Mouse (Mus musculus) midbrain, embryonic 12.5 days (tissue): ENCODE data around the gene Gfi1b. TPM values are rescaled to one million over a fixed set of nuclear protein-coding genes. Genes with fewer than 3 reads are reported as not detected.

Experiments used
- ATAC-seq: fragments of 200-750 bp; cut with Nextera tagmentation; 2 replicates; pipeline ENCODE4 v1.8.0; 2017; ENCODE audit warnings: low read depth, moderate TSS enrichment, moderate library complexity; ENCODE audit not compliant: low FRiP score
- H3K27ac ChIP-seq: fragments of 300-500 bp; sonication (generic); replicated peaks from 2 replicates; pipeline ENCODE4 v1.5.1; 2016; ENCODE audit warnings: mild to moderate bottlenecking
- H3K27me3 ChIP-seq: fragments of 300-500 bp; sonication (generic); 2 replicates; pipeline ENCODE4 v1.6.1; 2016; ENCODE audit warnings: mild to moderate bottlenecking
- H3K36me3 ChIP-seq: fragments of 300-500 bp; sonication (generic); 2 replicates; pipeline ENCODE4 v1.6.1; 2016
- H3K4me1 ChIP-seq: fragments of 300-500 bp; sonication (generic); 2 replicates; pipeline ENCODE4 v1.6.1; 2016
- H3K4me2 ChIP-seq: fragments of 300-500 bp; sonication (generic); replicated peaks from 2 replicates; pipeline ENCODE4 v1.6.1; 2016; ENCODE audit warnings: mild to moderate bottlenecking, moderate library complexity
- H3K4me3 ChIP-seq: fragments of 300-500 bp; sonication (generic); 2 replicates; pipeline ENCODE4 v1.5.1; 2016; ENCODE audit warnings: mild to moderate bottlenecking
- H3K9ac ChIP-seq: fragments of 300-500 bp; sonication (generic); replicated peaks from 2 replicates; pipeline ENCODE4 v1.6.1; 2016; ENCODE audit warnings: mild to moderate bottlenecking, moderate library complexity
- H3K9me3 ChIP-seq: fragments of 300-500 bp; sonication (generic); 2 replicates; pipeline ENCODE4 v1.6.1; 2016; ENCODE audit warnings: mild to moderate bottlenecking
- WGBS: fragments of 180-500 bp; shearing (Covaris S2); methylation state at CpG from one replicate; pipeline ENCODE4 v1.1.7; 2016; 5-methylcytosine and 5-hydroxymethylcytosine counted together
- microRNA-seq: library from miRNA; unstranded; fragments of <30 nt; microRNA quantifications from one replicate; pipeline ENCODE4, GENCODE M21; 2017
- polyA plus RNA-seq: library from polyadenylated mRNA; unstranded; fragments of >200 nt; fragmentation: Nextera tagmentation; extraction: Ambion mirVana; gene quantifications from 2 replicates; pipeline ENCODE4 v1.2.1, GENCODE M21; 2016

Gfi1b gene
- polyA plus RNA-seq, 1 experiment from 2014 or later = 0.80 TPM

GRCm38 (mm10) chr2:28564380-28564779 lies 57.4 kb downstream of the Gfi1b start:
- Histone ChIP-seq H3K36me3 (peaks cover 44% of the 10 kb centered on the region), H3K9me3 (no peaks in the 10 kb centered on the region), H3K4me3 (no peak overlapping the region), H3K4me2 (no peak overlapping the region), H3K9ac (no peak overlapping the region), H3K27me3 (no peaks in the 10 kb centered on the region; the same call in 1 of the 2 replicates), H3K4me1 (no peaks in the 10 kb centered on the region), H3K27ac (no peak overlapping the region)
- ATAC-seq = no peak
- 91% methylated on average over 4 of the region's 4 CpGs for WGBS

- no peaks in the 10 kb centered on the region for H3K9me3 ChIP-seq
- H3K27ac ChIP-seq = no peak overlapping the region
- H3K4me1 ChIP-seq = no peaks in the 10 kb centered on the region
- no peak overlapping the region for H3K4me3 ChIP-seq
- H3K36me3 ChIP-seq = peaks cover 38% of the 10 kb centered on the region
- no peak overlapping the region for H3K9ac ChIP-seq
- no peaks in the 10 kb centered on the region; the same call in 1 of the 2 replicates for H3K27me3 ChIP-seq
- no peak for ATAC-seq
- no peak overlapping the region for H3K4me2 ChIP-seq
Observed at GRCm38 (mm10) chr2:28563830-28564229, 58.0 kb downstream of the Gfi1b start.

- no peak within 1 kb of the TSS for H3K27ac ChIP-seq
- no peak for ATAC-seq
- peaks cover 33% of the 10 kb centered on the region for H3K36me3 ChIP-seq
- H3K27me3 ChIP-seq = no peaks in the 10 kb centered on the region; the same call in 1 of the 2 replicates
- H3K4me2 ChIP-seq = no peak within 1 kb of the TSS
- no peak within 1 kb of the TSS for H3K9ac ChIP-seq
- no peaks in the 10 kb centered on the region for H3K9me3 ChIP-seq
- 72% methylated on average over 6 of the region's 6 CpGs for WGBS
- H3K4me1 ChIP-seq = no peaks in the 10 kb centered on the region
- no peak within 1 kb of the TSS for H3K4me3 ChIP-seq
Observed at GRCm38 (mm10) chr2:28563303-28563702, 58.5 kb downstream of the Gfi1b start, which contains the start of gene Cel. Gene Cel, minus strand, starts transcription at chr2:28563403.

Small RNAs within 50 kb of the gene (microRNA-seq; reads per million reads assigned to microRNA genes)
- gene Gm22824 = not detected

Other genes with a start within 250 kb of the Gfi1b start
- gene Ppp1r26, start 175.2 kb downstream of the Gfi1b start, polyA plus RNA-seq = 8.6 and 10.3 TPM in 2 replicates
- gene 1700007K13Rik, start 155.7 kb downstream of the Gfi1b start, polyA plus RNA-seq = 0.59 and 0.75 TPM in 2 replicates
- gene Mrps2, start 153.9 kb downstream of the Gfi1b start, polyA plus RNA-seq = 53.3 and 54.5 TPM in 2 replicates
- 1.0 and 1.2 TPM in 2 replicates for gene Gbgt1, start 125.1 kb downstream of the Gfi1b start, polyA plus RNA-seq
- gene Gm10134, start 115.9 kb downstream of the Gfi1b start, polyA plus RNA-seq = 1.5 TPM in 1 of 2 replicates, not detected in the other
- 87.6 and 93.5 TPM in 2 replicates for gene Ralgds, start 108.9 kb downstream of the Gfi1b start, polyA plus RNA-seq
- gene Cel, start 58.6 kb downstream of the Gfi1b start, polyA plus RNA-seq = not detected in 2 replicates
- 51.9 and 55.5 TPM in 2 replicates for gene Gtf3c5, start 38.2 kb downstream of the Gfi1b start, polyA plus RNA-seq
- gene Tsc1, start 19.2 kb upstream of the Gfi1b start, polyA plus RNA-seq = 33.8 and 35.1 TPM in 2 replicates
- 0.79 and 1.0 TPM in 2 replicates for gene Spaca9, start 77.7 kb upstream of the Gfi1b start, polyA plus RNA-seq
- 0.81 and 1.1 TPM in 2 replicates for gene Ak8, start 78.2 kb upstream of the Gfi1b start, polyA plus RNA-seq
- 34.2 and 38.5 TPM in 2 replicates for gene Gtf3c4, start 218.4 kb upstream of the Gfi1b start, polyA plus RNA-seq
- 20.1 TPM in 2 replicates for gene Ddx31, start 218.4 kb upstream of the Gfi1b start, polyA plus RNA-seq